Mouse (Mus musculus): ENCODE results near the gene Cgnl1.

- no peak for TF ChIP-seq CTCF (IDR thresholded peaks at IDR 0.05; ENCODE audit: borderline replicate concordance, insufficient read depth, low read depth, low read length)
- TF ChIP-seq POLR2A (IDR thresholded peaks at IDR 0.05; ENCODE audit: borderline replicate concordance, insufficient read depth, low read length), result no peak
Measured at GRCm38 (mm10) chr9:71686463-71686862, 84.9 kb downstream of the Cgnl1 start.
